Mouse (Mus musculus) CD4-positive, CD25-positive, alpha-beta regulatory T cell, adult 4 months (primary cell): ENCODE measurements around the gene Cradd. TPM values are rescaled to one million over a fixed set of nuclear protein-coding genes. Genes with fewer than 3 reads are reported as not detected.
A peak's percentile ranks its signal among the peaks of the same experiment; 100 is the strongest.

Source experiments
- ATAC-seq: one replicate; pipeline ENCODE4 v1.8.0; 2017
- polyA plus RNA-seq, 2 experiments: library from polyadenylated mRNA; unstranded; fragments of 100-300 nt; shearing (Covaris generic); gene quantifications; one replicate each; pipeline ENCODE4 v1.2.1; 2017

Gene Cradd
- polyA plus RNA-seq, 2 experiments from 2014 or later = 31.3 to 31.6 TPM

DNA sequence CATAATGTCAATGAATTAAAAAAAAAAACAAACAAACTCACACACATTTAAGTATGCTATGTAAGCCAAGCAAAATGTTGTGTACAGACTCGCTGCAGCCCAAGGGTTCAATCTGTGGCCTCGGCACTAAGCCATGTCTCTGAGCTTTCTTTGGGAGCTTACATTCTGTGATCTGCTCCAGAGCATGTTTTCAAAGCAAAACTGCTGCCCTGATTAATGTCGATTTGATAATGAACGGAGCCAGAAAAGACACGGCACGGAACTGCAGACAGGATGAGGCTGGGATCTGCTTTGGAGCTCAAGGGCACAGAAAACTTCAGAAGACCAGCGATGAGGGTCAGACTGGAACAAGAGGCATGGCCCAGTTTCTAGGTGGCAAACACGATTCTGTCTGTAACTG lies 126.6 kb downstream of the Cradd start:
- ATAC-seq = no peak

DNA sequence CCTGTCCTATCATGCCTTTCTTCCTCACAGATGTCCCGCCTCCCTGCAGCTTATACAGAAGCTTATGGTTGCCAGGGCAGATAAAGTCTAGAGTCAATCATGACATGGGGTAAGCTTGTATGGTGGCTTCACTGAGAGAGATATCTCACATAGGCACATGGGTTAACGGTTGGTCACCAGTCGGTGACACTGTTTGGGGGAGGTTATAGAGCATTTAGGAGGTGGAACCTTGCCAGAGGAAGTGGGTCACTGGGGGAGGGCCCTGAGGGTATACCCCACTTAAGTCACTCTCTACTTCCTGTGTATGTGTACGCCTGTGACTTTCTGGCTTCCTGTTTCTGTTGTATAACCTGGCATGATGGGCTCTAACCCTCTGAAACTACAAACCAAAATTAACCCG lies 128.2 kb downstream of the Cradd start:
- ATAC-seq = peak; percentile 93

DNA sequence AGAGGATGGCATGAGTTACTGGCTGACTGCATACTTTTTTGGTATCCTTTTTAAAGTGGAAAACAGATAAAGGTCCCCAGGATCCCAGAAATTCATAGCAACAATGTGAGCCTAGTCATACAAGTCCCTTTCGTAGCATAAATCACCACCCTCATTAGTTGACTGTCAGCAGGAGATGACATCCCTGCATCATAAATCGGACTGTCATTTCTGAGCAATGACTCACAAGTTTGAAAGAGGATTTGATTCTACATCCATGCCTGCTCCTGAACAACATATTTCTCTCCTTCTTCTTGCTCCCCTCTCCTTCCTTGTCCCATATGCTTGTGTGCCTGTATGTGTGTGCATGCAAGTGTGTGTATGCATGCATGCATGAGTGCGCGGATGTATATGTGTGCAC lies 129.2 kb downstream of the Cradd start:
- ATAC-seq = no peak

- ATAC-seq = peak; percentile 44
Measured at GRCm38 (mm10) chr10:95193875-95194281, 130.1 kb downstream of the Cradd start.

DNA sequence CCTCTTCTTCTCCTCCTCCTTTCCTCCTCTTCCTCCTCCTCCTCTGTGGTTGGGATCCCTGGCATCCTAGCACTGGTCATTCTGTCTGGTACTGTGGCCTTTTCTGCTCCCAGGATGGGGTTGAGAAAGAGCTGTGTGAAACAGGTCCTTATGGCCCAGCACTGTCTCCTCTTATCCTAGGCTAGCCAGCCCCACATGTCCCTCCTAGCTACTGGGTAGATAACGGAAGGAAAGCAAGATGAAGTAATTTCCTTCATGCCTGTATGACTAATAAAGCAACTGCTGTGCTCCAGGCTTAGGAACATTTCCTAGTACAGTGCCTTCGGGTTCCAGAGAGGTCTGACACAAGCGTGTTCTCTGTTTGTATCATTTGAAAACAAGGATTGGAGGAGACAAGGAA lies 132.1 kb downstream of the Cradd start:
- ATAC-seq = no peak

GRCm38 (mm10) chr10:95191151-95191655 lies 132.7 kb downstream of the Cradd start:
- no peak for ATAC-seq

DNA sequence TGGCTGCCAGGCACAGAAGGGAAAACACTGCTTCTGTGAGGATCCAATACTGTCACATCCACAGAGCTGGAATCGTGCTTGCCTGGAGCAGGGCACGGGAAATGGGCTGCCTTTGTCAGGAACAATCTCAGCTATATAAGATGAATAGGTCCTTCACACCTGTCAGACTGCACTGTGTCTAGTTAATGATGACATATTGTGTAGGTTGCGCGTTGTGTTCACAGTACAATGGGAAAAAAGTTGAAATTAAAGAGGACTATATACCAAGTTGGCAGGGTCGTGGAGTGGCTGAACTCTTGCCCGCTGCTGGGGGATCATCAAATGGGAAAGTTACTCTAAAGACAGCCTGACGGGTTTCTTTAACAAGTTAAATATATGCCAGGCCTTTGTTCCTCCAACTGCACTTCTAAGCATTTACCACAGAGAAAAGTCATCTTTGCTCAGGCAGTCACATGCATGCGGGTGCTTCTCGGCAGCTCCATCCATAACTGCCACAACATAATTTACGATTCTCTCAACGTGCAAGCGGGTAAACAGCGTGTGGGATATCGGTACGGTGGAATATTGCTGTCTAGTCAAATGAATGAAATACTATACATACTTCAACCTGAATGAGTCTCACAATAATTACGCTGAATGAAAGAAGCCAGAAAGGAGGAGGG lies 134.3 kb downstream of the Cradd start:
- no peak for ATAC-seq

DNA sequence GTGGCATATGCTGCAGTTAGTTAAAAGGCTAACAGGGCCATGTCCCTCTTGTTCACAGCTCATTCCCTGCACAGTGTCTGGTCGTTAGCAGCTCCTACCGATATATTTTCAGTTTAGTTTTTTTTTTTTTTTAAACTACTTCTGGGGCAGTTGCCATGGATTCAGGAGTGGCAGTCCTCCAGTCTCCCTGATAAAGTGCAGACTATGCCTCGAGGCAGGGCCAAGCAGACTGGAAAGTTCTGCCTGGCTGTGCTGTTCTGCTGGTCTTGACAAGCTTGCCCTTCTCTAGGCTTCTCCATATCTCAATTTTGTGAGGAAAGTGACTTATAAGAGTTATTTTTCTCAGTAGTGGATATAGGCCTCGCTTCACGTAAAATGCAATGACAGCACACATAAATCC lies 139.7 kb downstream of the Cradd start:
- ATAC-seq = no peak

GRCm38 (mm10) chr10:95183051-95183450 lies 140.9 kb downstream of the Cradd start:
- ATAC-seq = no peak

DNA sequence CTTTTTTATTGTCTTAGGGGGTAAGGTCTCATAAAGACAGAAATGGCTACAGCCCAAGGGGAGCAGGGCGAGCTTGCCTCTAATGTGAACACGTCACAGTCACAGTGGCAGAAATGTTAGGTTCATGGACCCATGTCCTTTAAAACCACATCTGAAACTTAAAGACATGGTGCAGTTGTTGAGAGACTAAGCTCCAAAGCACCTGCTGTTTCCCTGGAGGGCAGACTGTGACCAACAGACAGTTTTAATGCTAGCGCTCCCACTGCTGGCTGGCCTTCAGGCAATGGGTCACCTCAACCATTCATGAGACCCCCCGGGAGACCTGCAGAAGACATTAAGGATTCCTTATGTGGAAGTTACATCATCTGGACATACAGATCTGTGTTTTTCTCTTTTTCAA lies 141.5 kb downstream of the Cradd start:
- no peak for ATAC-seq

DNA sequence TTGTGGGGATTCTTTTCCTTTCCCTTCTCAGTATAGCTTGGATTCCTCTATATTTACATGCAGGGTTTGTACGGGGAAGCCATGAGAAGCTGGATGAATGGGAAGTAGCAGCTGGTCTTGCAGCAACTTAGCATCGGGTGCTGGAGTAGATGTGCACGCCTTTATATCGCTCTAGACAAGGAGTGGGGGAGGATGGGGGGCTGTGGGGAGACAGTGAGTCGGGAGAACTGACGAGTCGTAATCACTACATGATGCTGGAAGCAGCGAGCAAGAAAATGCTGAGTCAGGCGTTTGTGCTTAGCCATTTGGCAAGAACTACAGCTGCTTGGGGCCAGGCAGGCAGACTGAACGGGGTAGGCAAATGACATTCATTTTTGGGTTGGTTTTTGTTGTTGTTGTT lies 142.4 kb downstream of the Cradd start:
- no peak for ATAC-seq

DNA sequence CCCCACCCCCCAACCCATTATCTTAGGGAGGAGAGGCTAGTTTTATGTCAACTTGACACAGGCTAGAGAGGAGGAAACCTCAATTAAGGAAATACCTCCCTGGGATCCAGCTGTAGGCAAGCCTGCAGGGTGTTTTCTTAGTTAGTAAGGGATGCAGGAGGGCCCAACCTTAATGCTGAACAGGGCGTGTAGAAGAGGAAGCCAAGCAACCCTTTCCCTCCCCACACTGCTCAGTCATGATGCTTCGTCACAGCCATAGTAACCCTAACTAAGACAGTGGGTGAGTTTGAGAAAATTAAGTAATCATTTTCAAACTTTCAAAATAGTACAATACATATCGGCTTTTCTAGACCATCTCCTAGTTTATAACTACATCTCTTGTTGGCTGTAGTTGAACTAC lies 143.0 kb downstream of the Cradd start:
- ATAC-seq = peak; percentile 35

DNA sequence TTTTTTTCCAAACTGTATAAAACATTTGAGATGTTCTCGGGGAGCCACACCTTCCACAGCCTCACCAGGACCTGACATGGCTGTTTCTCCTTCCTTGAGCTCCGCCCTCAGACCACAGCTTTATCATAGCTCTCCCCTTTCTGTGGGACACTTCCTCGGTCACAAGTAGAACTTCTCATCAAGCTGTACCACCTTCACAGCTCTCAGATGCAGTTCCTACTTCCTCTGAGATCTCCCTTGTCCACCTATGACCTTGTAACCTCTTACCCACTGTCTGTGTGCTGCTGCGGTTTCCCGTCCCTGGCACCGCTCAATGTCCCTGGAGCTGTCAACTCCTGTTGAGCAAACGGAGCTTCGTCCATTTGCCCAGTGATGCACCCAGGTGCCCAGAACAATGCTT lies 143.8 kb downstream of the Cradd start:
- ATAC-seq = peak; percentile 62

DNA sequence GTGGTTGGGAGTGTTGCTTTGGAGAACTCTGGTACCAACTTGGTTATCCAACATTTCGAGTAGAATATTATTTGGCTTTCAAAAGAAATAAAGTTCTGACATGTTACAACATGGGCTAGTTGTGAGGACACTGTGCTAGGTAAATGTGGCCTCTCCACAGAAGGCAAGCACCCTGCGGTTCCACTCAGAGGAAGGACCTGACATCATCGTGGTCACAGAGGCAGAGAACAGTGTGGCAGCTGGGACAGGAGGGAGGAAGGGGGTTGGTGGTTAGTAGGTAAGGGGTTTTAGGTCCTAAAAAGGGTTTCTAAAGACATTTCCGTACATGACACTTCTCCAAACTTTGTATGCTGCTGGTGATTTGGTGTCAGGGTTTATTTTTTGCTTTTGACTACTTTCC lies 145.1 kb downstream of the Cradd start:
- peak; percentile 76 for ATAC-seq

GRCm38 (mm10) chr10:95175423-95176120 lies 148.4 kb downstream of the Cradd start:
- no peak for ATAC-seq

GRCm38 (mm10) chr10:95174260-95174659 lies 149.7 kb downstream of the Cradd start:
- no peak for ATAC-seq

DNA sequence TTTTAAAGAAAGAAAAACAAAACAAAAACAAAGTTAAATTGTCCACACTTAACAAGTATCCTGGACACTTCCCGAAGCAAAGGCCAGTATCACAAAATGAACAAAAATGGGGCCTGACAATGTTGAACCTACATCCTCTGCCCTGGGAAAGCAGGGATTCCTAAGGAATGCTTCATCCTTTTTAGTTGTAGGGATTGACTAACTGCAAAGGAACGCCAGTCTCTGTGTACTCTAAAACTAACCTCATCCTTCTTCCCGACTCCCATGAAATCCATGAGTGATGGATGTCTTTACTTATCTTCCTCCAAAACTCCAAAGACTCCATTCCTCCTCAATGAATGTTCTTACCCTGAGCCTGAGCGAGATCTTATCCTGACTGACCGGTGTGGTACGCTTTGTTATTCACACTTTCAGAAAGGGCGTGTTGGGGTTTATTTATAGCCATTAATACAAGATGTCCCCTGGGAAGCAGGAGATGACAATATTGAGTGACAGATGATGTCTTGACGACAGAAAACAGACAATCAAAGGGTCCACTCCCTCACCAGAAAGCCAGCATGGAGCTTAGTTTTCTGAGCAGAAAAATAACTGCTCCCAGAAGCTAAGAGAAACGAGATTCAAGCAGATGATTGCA lies 153.1 kb downstream of the Cradd start:
- ATAC-seq = no peak

DNA sequence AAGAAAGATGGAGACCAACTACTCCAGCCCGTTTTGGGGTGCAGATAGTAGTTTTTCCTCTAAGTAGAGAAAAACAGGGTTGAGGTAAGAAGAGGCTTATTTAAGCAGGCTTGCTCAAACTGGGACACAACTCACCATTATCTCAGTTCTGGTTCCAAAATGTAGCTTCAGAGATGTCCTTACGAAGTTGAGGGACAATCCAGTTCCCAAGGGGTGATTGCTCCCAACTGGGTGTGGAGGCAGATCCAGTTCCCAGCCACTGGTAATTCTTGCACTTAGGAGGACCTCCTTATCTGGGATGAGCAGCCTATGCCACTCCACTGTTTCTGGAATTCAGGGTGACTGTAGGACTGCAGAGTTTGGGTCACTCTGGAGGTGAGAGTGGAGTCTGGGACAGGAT lies 159.0 kb downstream of the Cradd start:
- no peak for ATAC-seq

- no peak for ATAC-seq
Measured at GRCm38 (mm10) chr10:95162691-95163374, 161.1 kb downstream of the Cradd start.

DNA sequence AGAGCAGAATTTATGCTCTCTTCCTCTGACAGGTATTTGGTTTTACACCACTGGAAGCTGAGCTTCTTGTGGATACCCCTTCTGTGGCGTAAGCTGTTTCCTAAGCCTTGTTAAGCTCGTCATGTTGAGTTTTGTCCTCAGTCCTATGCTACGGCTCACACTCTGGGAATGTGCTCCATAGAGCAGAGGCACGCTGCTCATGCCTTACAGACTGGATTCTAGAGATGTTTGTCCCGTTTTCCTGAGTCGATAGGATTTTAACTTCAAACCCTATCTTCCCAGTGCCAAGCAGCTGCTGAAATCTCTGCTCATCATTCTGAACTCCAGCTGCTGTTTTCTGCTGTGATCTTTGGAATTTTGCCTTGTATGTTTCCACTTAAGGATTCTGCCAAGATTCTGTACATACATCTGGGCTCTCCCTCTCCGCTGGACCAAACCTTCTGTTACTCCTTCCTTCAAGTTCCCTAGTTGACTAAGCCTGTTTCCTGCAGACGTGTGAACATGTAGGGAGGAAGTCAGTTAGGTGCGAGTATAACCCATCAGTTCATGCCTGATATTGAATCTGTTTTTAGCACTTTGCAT lies 164.2 kb downstream of the Cradd start:
- ATAC-seq = no peak

GRCm38 (mm10) chr10:95156410-95156809 lies 167.5 kb downstream of the Cradd start:
- no peak for ATAC-seq

DNA sequence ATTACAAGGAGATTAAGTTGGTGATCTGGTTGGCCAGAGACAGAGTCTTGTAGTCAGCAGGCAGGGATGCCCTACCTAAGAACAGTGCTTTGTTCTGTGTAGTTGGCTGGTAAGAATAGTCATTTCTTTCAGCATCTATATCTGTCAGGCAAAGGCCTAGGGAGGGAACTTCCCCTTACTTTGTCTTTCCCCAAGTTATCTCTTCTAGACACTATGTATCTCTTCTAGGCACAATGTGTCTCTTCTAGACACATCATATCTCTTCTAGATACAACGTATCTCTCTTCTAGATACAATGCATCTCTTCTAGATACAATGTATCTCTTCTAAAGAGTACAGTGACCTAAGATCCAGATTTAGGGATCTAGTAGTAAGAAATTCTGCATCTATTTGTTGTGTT lies 169.3 kb downstream of the Cradd start:
- ATAC-seq = no peak

DNA sequence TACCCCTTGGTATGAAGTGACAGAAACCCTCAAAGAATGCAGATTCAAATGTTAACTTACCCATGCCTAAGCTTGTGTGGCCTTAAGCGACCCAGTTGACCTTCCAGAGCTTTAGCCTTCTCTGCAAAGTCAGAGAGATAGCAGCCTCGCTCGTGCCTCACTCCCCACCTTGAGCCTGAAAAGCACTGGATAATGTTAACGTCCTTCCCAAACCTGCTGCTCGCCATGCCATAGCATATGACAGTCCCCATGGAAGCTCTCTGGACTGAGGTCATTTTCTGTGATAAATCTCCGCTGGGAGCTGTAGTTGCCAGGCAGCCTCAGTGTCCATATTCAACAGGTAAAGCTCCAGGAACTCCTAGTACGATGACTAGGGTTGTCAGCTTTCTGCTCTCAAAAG lies 170.7 kb downstream of the Cradd start:
- ATAC-seq = no peak
